Mouse (Mus musculus) testis, adult 2 months (tissue): ENCODE data around the gene Insyn1. TPM values are rescaled to one million over a fixed set of nuclear protein-coding genes. Genes with fewer than 3 reads are reported as not detected.

Source experiments
- H3K27ac ChIP-seq: fragments of 200-500 bp; 2 replicates; pipeline ENCODE4 v1.5.1; 2012; ENCODE audit warnings: low read depth, low read length; ENCODE audit not compliant: control insufficient read depth, insufficient read depth
- H3K27me3 ChIP-seq: fragments of 200-500 bp; 2 replicates; pipeline ENCODE4 v1.6.1; 2012; ENCODE audit warnings: mild to moderate bottlenecking, low read length, moderate library complexity; ENCODE audit not compliant: control insufficient read depth, insufficient read depth
- H3K36me3 ChIP-seq: fragments of 200-500 bp; 2 replicates; pipeline ENCODE4 v1.6.1; 2012; ENCODE audit warnings: mild to moderate bottlenecking, low read length; ENCODE audit not compliant: control insufficient read depth, insufficient read depth
- H3K4me1 ChIP-seq: fragments of 200-500 bp; 2 replicates; pipeline ENCODE4 v1.6.1; 2012; ENCODE audit warnings: low read length; ENCODE audit not compliant: control insufficient read depth, insufficient read depth
- H3K4me3 ChIP-seq: fragments of 200-500 bp; 2 replicates; pipeline ENCODE4 v1.5.1; 2012; ENCODE audit warnings: low read depth, mild to moderate bottlenecking, low read length, moderate library complexity, mixed read lengths; ENCODE audit not compliant: control insufficient read depth
- CTCF ChIP-seq: fragments of 200-500 bp; IDR thresholded peaks from 2 replicates; pipeline ENCODE4 v1.5.1; 2012; ENCODE audit warnings: low read depth, mild to moderate bottlenecking, inconsistent platforms, low read length, moderate library complexity; ENCODE audit not compliant: control insufficient read depth, insufficient read depth, insufficient replicate concordance
- POLR2A ChIP-seq: fragments of 200-500 bp; IDR thresholded peaks from 2 replicates; pipeline ENCODE4 v1.6.1; 2012; ENCODE audit warnings: low read depth, mild to moderate bottlenecking, inconsistent platforms, low read length, moderate library complexity; ENCODE audit not compliant: control insufficient read depth
- polyA plus RNA-seq: library from polyadenylated mRNA; depleted of rRNA; stranded (reverse); fragments of >200 nt; gene quantifications from 2 replicates; pipeline ENCODE4 v1.2.3, GENCODE M21; 2012

Gene Insyn1
- polyA plus RNA-seq, 1 experiment: 1.4 TPM

DNA sequence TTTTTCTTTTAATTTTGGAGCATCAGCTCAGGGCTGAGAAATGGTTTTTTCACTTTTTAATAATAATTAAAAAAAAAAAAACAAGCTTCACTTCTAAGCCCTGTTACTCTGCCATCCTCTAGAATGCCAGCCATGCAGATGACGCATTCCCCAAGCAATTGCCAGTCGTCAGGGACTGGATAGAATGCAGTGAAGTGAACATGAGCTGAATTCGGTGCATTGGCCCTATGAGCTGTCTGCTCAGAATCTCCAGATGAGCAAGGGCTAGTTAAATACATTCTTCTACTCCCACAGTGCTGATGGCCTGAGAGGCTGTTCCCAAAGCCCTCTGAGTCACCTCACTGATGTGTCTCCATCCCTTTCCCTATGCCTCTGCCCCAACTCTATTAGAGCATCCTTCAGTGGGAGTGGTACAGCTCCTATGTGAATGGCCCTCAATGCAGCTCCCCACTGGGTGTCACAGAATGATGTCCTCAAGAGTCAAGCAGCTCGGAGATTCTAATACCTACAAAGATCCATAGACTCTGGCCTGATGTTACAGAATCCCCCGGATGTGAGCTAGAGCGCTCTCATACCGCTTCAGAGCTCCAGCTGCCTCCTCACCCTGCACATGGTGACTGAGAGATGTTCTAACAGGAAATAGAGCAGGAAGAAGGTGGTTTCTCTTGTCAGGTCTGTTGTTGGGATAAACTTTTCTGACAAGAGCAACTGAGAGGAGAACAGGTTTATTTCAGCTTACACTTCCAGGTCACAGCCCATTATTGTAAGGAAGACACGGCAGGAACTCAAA is 19.0 kb downstream of the Insyn1 start:
- Histone ChIP-seq H3K4me1 (no peaks in the 10 kb centered on the region), H3K27ac (no peak overlapping the region), H3K4me3 (no peak overlapping the region), H3K36me3 (no peaks in the 10 kb centered on the region), H3K27me3 (no peaks in the 10 kb centered on the region)
- TF ChIP-seq CTCF (no peak), POLR2A (no peak)

- Histone ChIP-seq H3K4me3 (no peak overlapping the region), H3K27ac (no peak overlapping the region), H3K27me3 (no peaks in the 10 kb centered on the region), H3K36me3 (no peaks in the 10 kb centered on the region), H3K4me1 (no peaks in the 10 kb centered on the region)
- TF ChIP-seq POLR2A (no peak), CTCF (no peak)
Measured at GRCm38 (mm10) chr9:58510452-58510851, 22.0 kb downstream of the Insyn1 start.

DNA sequence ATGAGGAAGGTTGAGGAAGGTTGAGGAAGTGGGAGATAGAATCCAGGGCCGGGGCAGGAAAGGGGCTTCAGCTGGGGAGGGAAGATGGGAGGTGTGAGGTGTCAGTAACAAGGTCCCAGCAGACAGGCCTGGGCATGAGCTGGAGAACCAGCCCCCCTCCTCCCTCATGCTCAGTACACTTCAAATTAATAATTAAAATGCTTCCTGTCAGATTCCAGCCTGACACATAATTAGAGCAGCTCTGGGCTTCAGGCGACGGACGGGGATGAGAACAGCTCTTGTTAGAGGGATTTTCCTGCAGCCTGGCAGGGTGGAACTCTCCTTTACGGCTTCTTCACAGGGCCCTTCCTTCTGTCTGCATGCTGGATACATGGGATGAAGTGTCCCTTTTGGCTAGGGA is 25.3 kb downstream of the Insyn1 start:
- Histone ChIP-seq H3K27ac (no peak overlapping the region), H3K4me1 (no peaks in the 10 kb centered on the region), H3K36me3 (no peaks in the 10 kb centered on the region), H3K4me3 (no peak overlapping the region), H3K27me3 (no peaks in the 10 kb centered on the region)
- no peak for TF ChIP-seq CTCF

DNA sequence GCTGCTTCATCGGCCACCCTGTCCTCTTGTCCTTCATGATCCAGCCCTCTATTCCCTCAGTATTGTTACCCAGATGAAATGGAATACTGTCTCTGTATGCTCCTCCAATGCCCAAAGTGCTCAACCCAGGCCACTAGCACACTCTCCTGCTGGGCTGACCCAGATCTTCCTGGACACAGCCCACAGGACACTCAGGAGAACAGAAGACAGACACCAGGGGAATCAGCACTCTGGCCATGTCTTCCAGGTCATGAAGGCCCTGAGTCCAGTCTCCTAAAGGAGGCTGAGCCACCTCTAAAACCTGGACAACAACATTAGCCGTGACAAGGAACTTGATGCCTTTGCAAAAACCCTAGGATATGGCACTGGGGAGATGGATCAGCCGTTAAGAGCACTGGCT is 28.1 kb downstream of the Insyn1 start:
- TF ChIP-seq POLR2A: no peak
- TF ChIP-seq CTCF: no peak
- no peak overlapping the region for H3K27ac ChIP-seq

DNA sequence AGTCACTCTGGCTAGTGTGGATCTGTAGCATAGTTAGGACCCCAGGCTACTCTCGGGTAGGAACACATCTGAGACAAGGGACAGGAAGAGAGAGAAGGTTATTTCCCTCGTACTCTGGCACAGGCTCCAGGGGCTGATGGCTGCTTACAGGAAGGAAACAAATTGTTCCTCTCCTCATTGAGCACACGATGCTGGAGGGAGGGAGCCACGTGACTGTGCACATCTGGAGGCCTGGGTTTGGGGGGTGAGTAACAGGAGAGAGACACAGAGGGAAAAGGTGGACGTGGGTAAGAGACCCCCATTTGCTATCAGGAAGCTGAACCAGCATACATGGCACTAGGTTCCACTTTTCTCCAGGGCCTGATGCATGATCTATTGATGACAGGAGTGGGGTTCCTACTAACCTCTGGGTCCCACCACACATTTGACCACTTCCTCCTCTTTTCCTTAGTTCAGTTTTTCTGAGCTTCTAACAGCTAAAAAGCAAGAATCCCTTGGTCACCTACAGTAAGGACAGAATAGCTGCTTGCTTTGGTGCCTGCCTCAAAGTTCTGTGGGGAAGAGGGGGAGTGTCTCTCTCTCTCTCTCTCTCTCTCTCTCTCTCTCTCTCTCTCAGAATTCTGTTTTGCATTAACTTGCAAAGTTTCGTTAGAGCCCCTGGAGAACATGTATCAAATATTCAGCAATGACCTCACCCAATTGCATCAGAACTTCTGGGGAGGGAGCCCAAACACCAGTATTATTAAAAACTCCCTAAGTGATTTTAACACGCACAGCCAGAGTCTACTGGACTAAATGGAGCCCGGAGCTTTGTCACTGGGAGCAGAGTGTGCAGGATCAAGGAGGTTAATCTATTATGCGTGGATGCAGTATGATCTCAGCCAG is 29.7 kb downstream of the Insyn1 start:
- Histone ChIP-seq H3K4me1 (no peaks in the 10 kb centered on the region), H3K27me3 (no peaks in the 10 kb centered on the region), H3K36me3 (no peaks in the 10 kb centered on the region), H3K4me3 (no peak overlapping the region), H3K27ac (no peak overlapping the region)
- no peak for TF ChIP-seq POLR2A
- no peak for TF ChIP-seq CTCF

More for the DNA sequence above, 28.1 kb downstream of the Insyn1 start:
- Histone ChIP-seq H3K27me3 (no peaks in the 10 kb centered on the region), H3K4me3 (no peak overlapping the region), H3K4me1 (no peaks in the 10 kb centered on the region), H3K36me3 (no peaks in the 10 kb centered on the region)

GRCm38 (mm10) chr9:58519953-58520352 is 31.6 kb downstream of the Insyn1 start:
- Histone ChIP-seq H3K4me3 (no peak overlapping the region), H3K36me3 (no peaks in the 10 kb centered on the region), H3K27ac (no peak overlapping the region), H3K27me3 (no peaks in the 10 kb centered on the region), H3K4me1 (no peaks in the 10 kb centered on the region)
- TF ChIP-seq CTCF: no peak

- Histone ChIP-seq H3K27ac (no peak overlapping the region), H3K4me1 (no peaks in the 10 kb centered on the region), H3K27me3 (no peaks in the 10 kb centered on the region), H3K4me3 (no peak overlapping the region), H3K36me3 (no peaks in the 10 kb centered on the region)
- TF ChIP-seq POLR2A: no peak
- TF ChIP-seq CTCF: no peak
Measured at GRCm38 (mm10) chr9:58520816-58521581, 32.6 kb downstream of the Insyn1 start.
